Mouse (Mus musculus): ENCODE results near the gene Eif2a. TPM values are rescaled to one million over a fixed set of nuclear protein-coding genes. Genes with fewer than 3 reads are reported as not detected.

Gene Eif2a
- total and polyA plus RNA-seq, 3 experiments, result 116 to 241 (median 119) TPM

DNA sequence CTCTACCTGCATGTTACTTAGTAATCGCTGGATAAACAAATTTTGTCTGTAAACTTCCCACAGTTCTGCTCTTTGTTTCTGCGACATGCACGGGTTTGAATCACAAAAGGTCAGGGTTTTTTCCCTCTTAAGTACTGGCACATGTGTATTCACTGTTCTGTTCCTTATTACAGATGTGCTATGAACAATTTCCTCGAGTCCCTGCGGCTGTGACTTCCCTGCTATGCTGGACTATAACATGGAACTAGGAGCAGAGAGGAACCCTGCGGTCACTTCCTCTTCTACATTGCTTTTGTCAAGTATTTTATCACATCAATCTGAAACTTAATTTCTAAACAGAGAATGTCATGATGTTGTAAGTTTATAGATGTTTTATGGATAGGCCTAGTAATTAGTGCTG is 5.3 kb upstream of the Eif2a start:
- peak; percentile 48 for DNase-seq (ENCODE audit: extremely low read depth)
- H3K4me3 ChIP-seq (replicated peaks in 1 of 3; ENCODE audit: low read depth in 2 of 3, low read length in 2 of 3, poor library complexity in 1 of 3), result peak overlapping the region; percentile 2 to 26 (median 24)
- no peaks in the 10 kb centered on the region for H3K27me3 ChIP-seq (replicated peaks)
- H3K79me2 ChIP-seq (replicated peaks; ENCODE audit: control insufficient read depth, extremely low read depth, insufficient read depth, poor library complexity, severe bottlenecking), result peaks cover 53% of the 10 kb centered on the region
- in situ Hi-C loops (cut with MboI; ENCODE audit: low pct_ligation_motif_present, low pct_unique_long_range_greater_than_20kb, low sequenced_read_pairs) (no loop called here), dilution Hi-C loops (cut with MboI; ENCODE audit: extremely low pct_ligation_motif_present, extremely low pct_unique_long_range_greater_than_20kb, low sequenced_read_pairs) (no loop called here)
- no peaks in the 10 kb centered on the region for H3K9me3 ChIP-seq (replicated peaks; ENCODE audit: low read length)
- peak overlapping the region; percentile 91 for H3K4me2 ChIP-seq (ENCODE audit: insufficient read depth, low read depth, poor library complexity, severe bottlenecking)
- peak overlapping the region; percentile 88 for H3K27ac ChIP-seq (ENCODE audit: insufficient read depth, low read depth)
- TF ChIP-seq BHLHE40 (IDR thresholded peaks at IDR 0.05; ENCODE audit: low read depth, low read length) (peak; percentile 80), SIN3A (IDR thresholded peaks at IDR 0.05; ENCODE audit: low read length) (no peak; the same call in 1 of the 2 replicates), RAD21 (IDR thresholded peaks at IDR 0.05; ENCODE audit: low read depth, low read length) (no peak), CTCF (conservative IDR thresholded peaks at IDR 0.05 in 1 of 2, IDR thresholded peaks at IDR 0.05 in 1 of 2; ENCODE audit: low read depth in 2 of 2, low read length in 2 of 2) (no peak), ZKSCAN1 (IDR thresholded peaks at IDR 0.05; ENCODE audit: borderline replicate concordance, low read depth, low read length) (no peak), PAX5 (IDR thresholded peaks at IDR 0.05; ENCODE audit: low read length) (no peak), MYC (IDR thresholded peaks at IDR 0.05; ENCODE audit: low read depth, low read length) (no peak), ZMIZ1 (IDR thresholded peaks at IDR 0.05; ENCODE audit: low read depth, low read length) (no peak), ZNF384 (IDR thresholded peaks at IDR 0.05; ENCODE audit: low read depth, low read length) (no peak), E2F4 (IDR thresholded peaks at IDR 0.05; ENCODE audit: insufficient replicate concordance, low read depth, low read length) (no peak), TBP (conservative IDR thresholded peaks at IDR 0.05; ENCODE audit: low read depth, low read length) (no peak), ZC3H11A (IDR thresholded peaks at IDR 0.05; ENCODE audit: low read depth, low read length) (no peak), KAT2A (IDR thresholded peaks at IDR 0.05; ENCODE audit: insufficient replicate concordance, low read length) (no peak), MAX (IDR thresholded peaks at IDR 0.05; ENCODE audit: low read length) (no peak; the same call in 1 of the 2 replicates), POLR2AphosphoS2 (IDR thresholded peaks at IDR 0.05; ENCODE audit: low read depth, low read length) (peak; percentile 88), CHD1 (IDR thresholded peaks at IDR 0.05; ENCODE audit: low read depth, low read length) (0 out of 2 replicates have a peak, but pooled peaks have one; percentile 22), RCOR1 (conservative IDR thresholded peaks at IDR 0.05; ENCODE audit: low read depth, low read length) (no peak), ETS1 (conservative IDR thresholded peaks at IDR 0.05; ENCODE audit: low read depth, low read length) (peak; percentile 45), POLR2A (IDR thresholded peaks at IDR 0.05; ENCODE audit: low read depth, low read length) (peak; percentile 33; the same call in 1 of the 2 replicates), USF1 (IDR thresholded peaks at IDR 0.05; ENCODE audit: low read depth, low read length) (no peak), ELF1 (IDR thresholded peaks at IDR 0.05; ENCODE audit: low read depth, low read length) (no peak), EP300 (IDR thresholded peaks at IDR 0.05; ENCODE audit: low read length) (no peak), JUN (IDR thresholded peaks at IDR 0.05; ENCODE audit: insufficient read depth, low read depth, low read length) (no peak), NELFE (IDR thresholded peaks at IDR 0.05; ENCODE audit: low read depth, low read length) (no peak), MXI1 (IDR thresholded peaks at IDR 0.05; ENCODE audit: low read depth, low read length) (0 out of 2 replicates have a peak, but pooled peaks have one; percentile 36), SMC3 (IDR thresholded peaks at IDR 0.05; ENCODE audit: low read depth, low read length) (no peak), TCF12 (IDR thresholded peaks at IDR 0.05; ENCODE audit: low read depth, low read length) (no peak), HCFC1 (IDR thresholded peaks at IDR 0.05; ENCODE audit: low read depth, low read length) (no peak), MAZ (IDR thresholded peaks at IDR 0.05; ENCODE audit: low read depth, low read length) (no peak), USF2 (conservative IDR thresholded peaks at IDR 0.05; ENCODE audit: low read depth, low read length) (peak; percentile 33; the same call in 1 of the 2 replicates), MEF2A (IDR thresholded peaks at IDR 0.05; ENCODE audit: borderline replicate concordance, low read depth, low read length) (no peak), UBTF (IDR thresholded peaks at IDR 0.05; ENCODE audit: low read depth, low read length) (no peak), CHD2 (IDR thresholded peaks at IDR 0.05; ENCODE audit: low read length) (no peak; the same call in 1 of the 2 replicates), IRF4 (IDR thresholded peaks at IDR 0.05; ENCODE audit: low read depth, low read length) (no peak), NRF1 (IDR thresholded peaks at IDR 0.05; ENCODE audit: low read depth, low read length) (no peak), MAFK (IDR thresholded peaks at IDR 0.05; ENCODE audit: insufficient replicate concordance, low read length) (no peak), GABPA (IDR thresholded peaks at IDR 0.05; ENCODE audit: insufficient replicate concordance, low read depth, low read length) (no peak), JUND (conservative IDR thresholded peaks at IDR 0.05; ENCODE audit: low read depth, low read length) (no peak)
- peaks cover 26 to 41% of the 10 kb centered on the region in 2 experiments for H3K36me3 ChIP-seq (replicated peaks in 1 of 2; ENCODE audit: control insufficient read depth in 1 of 2, insufficient read depth in 1 of 2, low read length in 1 of 2)
- H3K4me1 ChIP-seq (ENCODE audit: control insufficient read depth in 1 of 2, insufficient read depth in 2 of 2), result peaks cover 2 to 32% of the 10 kb centered on the region in 2 experiments; a peak in 3 of 4 replicates
- H3K9ac ChIP-seq (ENCODE audit: insufficient read depth, low read depth), result peak overlapping the region; percentile 100

All from CH12.LX (cell line).